Mouse (Mus musculus): Measurements from ENCODE around the gene Rnf150.

DNA sequence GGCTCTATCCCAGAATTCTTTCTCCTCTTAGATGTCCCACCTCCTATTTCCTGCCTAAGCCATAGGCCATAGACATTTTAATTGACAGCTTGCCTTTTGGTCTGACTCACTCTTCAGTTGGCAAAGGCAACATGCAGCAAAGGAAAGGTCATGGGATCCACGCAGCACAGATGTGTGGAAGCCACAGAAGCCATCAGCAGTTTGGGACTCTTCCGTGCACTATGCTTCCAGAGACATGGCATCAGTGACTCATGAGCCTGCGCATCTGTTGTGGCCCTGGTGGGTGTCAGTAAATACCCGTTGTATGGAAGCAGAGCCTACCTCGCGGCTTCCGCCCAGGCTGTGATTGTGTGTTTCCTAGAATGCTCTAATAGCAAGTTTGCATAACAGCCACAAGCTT, 68.4 kb downstream of the Rnf150 start:
- no peak for TF ChIP-seq CTCF (IDR thresholded peaks at IDR 0.05; ENCODE audit: borderline replicate concordance, control insufficient read depth, extremely low read depth, insufficient read depth, low read length, poor library complexity)
- no peak for TF ChIP-seq POLR2A (IDR thresholded peaks at IDR 0.05; ENCODE audit: control insufficient read depth, extremely low read depth, insufficient read depth, low read length, poor library complexity)
